8 mouse cellular contexts compared by ENCODE assay signal in the genomic region with DNA sequence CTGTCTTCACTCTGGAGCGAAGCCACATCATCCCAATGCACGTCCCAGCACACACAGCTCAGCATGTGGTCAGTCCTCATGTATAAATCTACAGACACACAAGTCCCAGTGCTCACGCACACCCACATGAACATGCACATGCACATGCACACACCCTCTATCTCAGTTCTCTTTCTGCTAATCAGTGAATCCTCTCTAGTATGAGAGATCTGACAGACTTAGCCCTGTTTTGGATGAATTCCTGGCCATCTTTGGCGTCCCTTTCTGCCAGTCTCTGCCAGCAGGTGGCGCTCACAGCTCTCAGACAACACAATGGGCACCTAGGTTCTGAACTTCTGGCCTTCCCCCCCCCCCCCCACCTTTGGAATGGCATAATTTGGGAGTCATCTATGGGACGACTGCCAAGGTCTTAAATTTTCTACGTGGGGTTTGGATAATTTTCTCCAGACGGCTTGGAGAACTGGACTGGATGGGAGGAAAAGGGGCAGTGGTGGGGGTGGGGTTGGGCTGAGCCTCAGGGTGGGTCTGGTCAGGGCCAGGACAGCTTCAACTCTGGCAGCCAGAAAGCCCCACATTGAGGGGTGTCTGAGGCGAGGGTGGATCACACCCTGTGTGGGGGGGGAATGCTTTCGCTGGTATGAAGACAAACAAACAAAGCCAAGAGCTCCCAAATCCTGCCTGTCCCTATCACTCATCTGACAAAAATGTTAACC.
A peak's percentile ranks its signal among the peaks of the same experiment; 100 is the strongest.
DNase-seq lines count a peak whose midpoint lies in the region; ATAC-seq and TF ChIP-seq lines count a peak whose summit lies in the region.

No protein-coding gene starts in this region.

- no peak overlapping the region for H3K27ac ChIP-seq in forebrain, embryonic 12.5 days

- H3K9me3 ChIP-seq in E14TG2a.4 (ENCODE audit: low read length), result no peaks in the 10 kb centered on the region
- H3K9me3 ChIP-seq in forebrain, embryonic 12.5 days, result no peaks in the 10 kb centered on the region

- no peaks in the 10 kb centered on the region for H3K36me3 ChIP-seq in E14TG2a.4 (ENCODE audit: insufficient read depth, low read length)
- H3K36me3 ChIP-seq in forebrain, embryonic 12.5 days (replicated peaks), result no peaks in the 10 kb centered on the region

- peak; percentile 40 for ATAC-seq in forebrain, embryonic 12.5 days (ENCODE audit: low FRiP score)

- H3K4me2 ChIP-seq in forebrain, embryonic 12.5 days, result no peak overlapping the region

- peak; percentile 80 for DNase-seq in brain, embryonic 14.5 days (ENCODE audit: low read depth)
- peak; percentile 49 for DNase-seq in heart, postnatal 25 days (ENCODE audit: low spot score)
- DNase-seq in layer of hippocampus, adult 9-10 months (ENCODE audit: low spot score), result peak; percentile 86
- peak; percentile 87 for DNase-seq in lung, postnatal 10 days
- DNase-seq in retina, postnatal 1 day, result peak; percentile 83
- DNase-seq in thymus, postnatal 36 days, result peak; percentile 63 to 73

- no peak overlapping the region for H3K9ac ChIP-seq in forebrain, embryonic 12.5 days

- 21% methylated on average over 10 of the region's 10 CpGs for WGBS in forebrain, embryonic 12.5 days

- intact Hi-C loops in heart, postnatal 25 days (cut with DNase I), result loop anchor here (1.0 to 2.0 kb wide), 3 partner anchors 338 to 586 kb away; no protein-coding TSS in a partner anchor

- H3K4me1 ChIP-seq in E14TG2a.4 (replicated peaks; ENCODE audit: low read depth, low read length), result peaks cover 54% of the 10 kb centered on the region
- H3K4me1 ChIP-seq in forebrain, embryonic 12.5 days, result peaks cover 18% of the 10 kb centered on the region; the same call in 1 of the 2 replicates

- no peak for TF ChIP-seq POLR2A in brain, embryonic 14.5 days (IDR thresholded peaks at IDR 0.05; ENCODE audit: borderline replicate concordance, extremely low read depth, insufficient read depth, insufficient read length, poor library complexity, severe bottlenecking)

- peaks cover 41% of the 10 kb centered on the region for H3K27me3 ChIP-seq in E14TG2a.4 (ENCODE audit: insufficient read depth, low read length)
- H3K27me3 ChIP-seq in forebrain, embryonic 12.5 days, result peaks cover 94% of the 10 kb centered on the region

- H3K4me3 ChIP-seq in E14TG2a.4 (replicated peaks; ENCODE audit: low read length), result no peak overlapping the region
- no peak overlapping the region for H3K4me3 ChIP-seq in forebrain, embryonic 12.5 days (replicated peaks)

- TF ChIP-seq CTCF in E14TG2a.4 (conservative IDR thresholded peaks at IDR 0.05; ENCODE audit: low read length), result peak; percentile 71
- TF ChIP-seq CTCF in brain, embryonic 14.5 days (IDR thresholded peaks at IDR 0.05; ENCODE audit: borderline replicate concordance, extremely low read depth, insufficient read depth, insufficient read length), result peak; percentile 87
